Mouse (Mus musculus) retina, postnatal 7 days (tissue): ENCODE data around the gene Psenen.

Source experiments
- DNase-seq: peaks from one replicate; pipeline ENCODE4 v3.0.0-alpha.2; 2012; ENCODE audit warnings: low read depth, low spot score

Psenen gene

DNA sequence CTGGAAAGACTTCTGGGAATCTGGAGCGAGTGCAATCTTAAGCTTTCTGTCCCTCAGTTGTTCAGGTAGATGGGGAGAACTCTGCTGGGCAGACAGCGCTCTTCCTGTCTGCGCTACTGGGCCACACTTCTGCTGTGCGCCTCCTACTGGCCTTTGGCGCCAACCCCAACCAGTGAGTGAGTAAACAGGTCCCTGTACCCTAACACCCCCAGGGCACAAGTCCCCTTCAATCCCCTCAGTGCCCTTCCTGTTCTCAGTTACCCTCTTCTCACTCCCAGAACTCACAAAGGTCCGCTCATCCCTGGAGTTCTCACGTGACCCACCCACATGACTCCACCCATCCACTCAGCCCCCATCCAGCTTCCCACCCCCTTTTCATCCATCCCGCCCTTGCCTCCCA lies 45.1 kb downstream of the Psenen start:
- no peak for DNase-seq

DNA sequence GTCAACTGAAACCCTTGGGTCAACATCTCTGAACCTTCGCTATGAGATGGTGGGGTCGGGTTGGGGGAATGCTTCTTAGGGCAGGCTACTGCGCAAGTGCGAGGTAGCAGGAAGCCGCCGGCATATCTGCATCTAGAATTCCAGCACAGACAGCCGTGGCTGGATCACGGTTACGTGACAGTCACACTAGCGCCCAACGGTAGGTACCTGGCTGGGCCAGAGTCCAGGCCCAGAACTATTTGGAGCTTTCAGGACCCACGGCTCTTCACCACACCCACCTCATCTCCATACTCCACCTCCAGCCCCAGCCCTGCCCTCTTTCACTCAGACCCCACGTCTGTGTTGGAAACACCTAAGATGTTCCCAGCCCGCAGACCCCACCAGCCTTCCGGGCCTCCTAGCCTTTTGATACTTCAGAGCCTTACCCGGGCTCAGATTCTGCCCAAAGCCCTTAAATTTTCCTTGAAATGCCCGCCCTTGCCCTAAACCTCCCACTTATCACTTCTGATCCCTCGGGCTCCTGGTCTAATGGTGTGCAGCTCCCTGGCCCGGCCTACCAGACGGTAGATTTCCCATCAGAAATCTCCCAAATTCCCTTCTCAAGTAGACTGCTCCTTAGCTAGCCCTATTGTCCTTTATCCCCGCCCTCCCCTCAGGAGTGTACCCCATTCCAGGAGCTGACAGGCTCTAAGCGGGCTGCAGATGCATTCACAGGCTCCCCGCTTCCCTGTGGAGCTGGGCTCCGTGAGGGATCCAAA lies 48.2 kb downstream of the Psenen start:
- no peak for DNase-seq
